In genomic region chr13:59891737-59892136, GRCm38 (mm10) we compare ENCODE assay signal across 17 mouse cellular contexts.
DNase-seq lines count a peak whose midpoint lies in the region; ATAC-seq lines count a peak whose summit lies in the region.
"Had no signal": no experiment of that assay in that cellular context is flagged by ENCODE, and none has a peak within 500 bp of the region (broad histone marks: within the 10 kb centered on the region; RNA-seq: fewer than 3 reads in every experiment).

No protein-coding gene starts in this region.

- H3K27ac ChIP-seq in forebrain, embryonic 14.5 days (ENCODE audit: low read depth, low read length): no peak overlapping the region
- no peak overlapping the region for H3K27ac ChIP-seq in forebrain, embryonic 12.5 days
- H3K27ac ChIP-seq in kidney, embryonic 16.5 days (ENCODE audit: low read length): 0 out of 2 replicates have a peak overlapping the region, but pooled peaks have one; percentile 16
- H3K27ac ChIP-seq in limb, embryonic 13.5 days: peak overlapping the region; percentile 39; the same call in 1 of the 2 replicates

- H3K4me1 ChIP-seq in forebrain, embryonic 14.5 days (ENCODE audit: control insufficient read depth, insufficient read depth, low read length): peaks cover 3% of the 10 kb centered on the region; the same call in 1 of the 2 replicates
- peaks cover 22% of the 10 kb centered on the region for H3K4me1 ChIP-seq in forebrain, embryonic 12.5 days
- peaks cover 23% of the 10 kb centered on the region for H3K4me1 ChIP-seq in kidney, embryonic 16.5 days (ENCODE audit: insufficient read depth, low read length)
- peaks cover 44% of the 10 kb centered on the region for H3K4me1 ChIP-seq in limb, embryonic 13.5 days

- H3K9me3 ChIP-seq in forebrain, embryonic 14.5 days (replicated peaks; ENCODE audit: control insufficient read depth, low read length): no peaks in the 10 kb centered on the region; the same call in 1 of the 2 replicates
- H3K9me3 ChIP-seq in forebrain, embryonic 12.5 days: peaks cover 3% of the 10 kb centered on the region; the same call in 1 of the 2 replicates
- peaks cover 3% of the 10 kb centered on the region for H3K9me3 ChIP-seq in kidney, embryonic 16.5 days (ENCODE audit: low read length)
- H3K9me3 ChIP-seq in limb, embryonic 13.5 days: peaks cover 1% of the 10 kb centered on the region; the same call in 1 of the 2 replicates

- H3K4me2 ChIP-seq in forebrain, embryonic 14.5 days (ENCODE audit: low read length): no peak overlapping the region
- H3K4me2 ChIP-seq in forebrain, embryonic 12.5 days: no peak overlapping the region
- H3K4me2 ChIP-seq in kidney, embryonic 16.5 days (replicated peaks; ENCODE audit: low read depth, low read length): no peak overlapping the region
- H3K4me2 ChIP-seq in limb, embryonic 13.5 days (replicated peaks): no peak overlapping the region

- peak; percentile 70 for ATAC-seq in forebrain, embryonic 14.5 days
- no peak; the same call in 1 of the 2 replicates for ATAC-seq in forebrain, embryonic 12.5 days (ENCODE audit: low FRiP score)
- 0 out of 2 replicates have a peak, but pooled peaks have one; percentile 23 for ATAC-seq in kidney, embryonic 16.5 days (ENCODE audit: low FRiP score, low TSS enrichment)
- no peak for ATAC-seq in limb, embryonic 13.5 days (ENCODE audit: low FRiP score, low read depth)
- peak; percentile 64 for ATAC-seq in megakaryocyte-erythroid progenitor cell, adult 5-6 weeks (replicated peaks; ENCODE audit: low FRiP score, low TSS enrichment, poor library complexity, severe bottlenecking)

- H3K9ac ChIP-seq in forebrain, embryonic 14.5 days (ENCODE audit: low read length): no peak overlapping the region
- H3K9ac ChIP-seq in forebrain, embryonic 12.5 days: no peak overlapping the region
- H3K9ac ChIP-seq in kidney, embryonic 16.5 days (replicated peaks; ENCODE audit: low read length): no peak overlapping the region
- H3K9ac ChIP-seq in limb, embryonic 13.5 days: no peak overlapping the region

- WGBS in forebrain, embryonic 14.5 days: 30% methylated on average over 8 of the region's 8 CpGs
- 42% methylated on average over 8 of the region's 8 CpGs for WGBS in forebrain, embryonic 12.5 days
- 50% methylated on average over 8 of the region's 8 CpGs for WGBS in kidney, embryonic 16.5 days
- 41% methylated on average over 8 of the region's 8 CpGs for WGBS in limb, embryonic 13.5 days

- peak; percentile 44 for DNase-seq in forebrain, embryonic 14.5 days (ENCODE audit: low spot score)
- no peak for DNase-seq in kidney, postnatal 4 days
- no peak for DNase-seq in embryo, embryonic 9.5 days (ENCODE audit: extremely low spot score)
- DNase-seq in left cerebral cortex, adult 9 months (ENCODE audit: low spot score in 2 of 2): no peak
- DNase-seq: adrenal gland, postnatal 36 days; cerebellum, adult 11-12 months; gastrocnemius, postnatal 14 days; kidney, adult 9 months; layer of hippocampus, adult 9-11 months; left cerebral cortex, postnatal 4 days; lung, postnatal 4 days; thymus, postnatal 14 days had no signal

- H3K27me3 ChIP-seq in forebrain, embryonic 14.5 days (replicated peaks; ENCODE audit: control insufficient read depth, insufficient read depth, low read length): no peaks in the 10 kb centered on the region
- H3K27me3 ChIP-seq in forebrain, embryonic 12.5 days: no peaks in the 10 kb centered on the region; the same call in none of the 2 replicates
- H3K27me3 ChIP-seq in kidney, embryonic 16.5 days (ENCODE audit: insufficient read depth, low read length): no peaks in the 10 kb centered on the region
- no peaks in the 10 kb centered on the region for H3K27me3 ChIP-seq in limb, embryonic 13.5 days

- H3K4me3 ChIP-seq in forebrain, embryonic 14.5 days (ENCODE audit: low read depth, low read length): no peak overlapping the region
- H3K4me3 ChIP-seq in forebrain, embryonic 12.5 days (replicated peaks): no peak overlapping the region
- no peak overlapping the region for H3K4me3 ChIP-seq in kidney, embryonic 16.5 days (ENCODE audit: low read length)
- H3K4me3 ChIP-seq in limb, embryonic 13.5 days: no peak overlapping the region
- H3K4me3 ChIP-seq: erythroblast, embryonic 14.5 days had no signal

- H3K36me3 ChIP-seq in forebrain, embryonic 14.5 days (ENCODE audit: control insufficient read depth, insufficient read depth, low read length): no peaks in the 10 kb centered on the region
- H3K36me3 ChIP-seq in forebrain, embryonic 12.5 days (replicated peaks): no peaks in the 10 kb centered on the region
- no peaks in the 10 kb centered on the region for H3K36me3 ChIP-seq in kidney, embryonic 16.5 days (ENCODE audit: insufficient read depth, low read length)
- H3K36me3 ChIP-seq in limb, embryonic 13.5 days: no peaks in the 10 kb centered on the region

Comparison
In these comparisons a context has a peak if more than half of its experiments do, and no peak if none do; other contexts are left out.
1. ATAC-seq: peak in forebrain, embryonic 14.5 days (single experiment), kidney, embryonic 16.5 days (single experiment) and megakaryocyte-erythroid progenitor cell, adult 5-6 weeks (single experiment); none in forebrain, embryonic 12.5 days (single experiment) and limb, embryonic 13.5 days (single experiment).
2. H3K27ac ChIP-seq: peak in kidney, embryonic 16.5 days (single experiment) and limb, embryonic 13.5 days (single experiment); none in forebrain, embryonic 14.5 days (single experiment) and forebrain, embryonic 12.5 days (single experiment).